Mouse (Mus musculus) embryonic fibroblast, embryonic 13.5 days (primary cell): Measurements from ENCODE around the gene Map3k3.

ENCODE experiments used
- CTCF ChIP-seq: IDR thresholded peaks from 2 replicates; pipeline ENCODE4 v1.5.1; 2011; ENCODE audit warnings: mild to moderate bottlenecking, control low read depth, low read length, moderate library complexity, borderline replicate concordance; ENCODE audit not compliant: insufficient read depth
- POLR2A ChIP-seq: IDR thresholded peaks from 2 replicates; pipeline ENCODE4 v1.6.1; 2011; ENCODE audit warnings: low read depth, mild to moderate bottlenecking, control low read depth, low read length, moderate library complexity

GRCm38 (mm10) chr11:106063756-106064155 lies 20.7 kb upstream of the Map3k3 start:
- TF ChIP-seq CTCF = no peak
- TF ChIP-seq POLR2A = no peak
